Mouse (Mus musculus): ENCODE measurements around the gene Acvr1b. TPM values are rescaled to one million over a fixed set of nuclear protein-coding genes. Genes with fewer than 3 reads are reported as not detected.

Gene Acvr1b
- polyA plus RNA-seq, 1 experiment from 2014 or later, result 17.4 TPM

DNA sequence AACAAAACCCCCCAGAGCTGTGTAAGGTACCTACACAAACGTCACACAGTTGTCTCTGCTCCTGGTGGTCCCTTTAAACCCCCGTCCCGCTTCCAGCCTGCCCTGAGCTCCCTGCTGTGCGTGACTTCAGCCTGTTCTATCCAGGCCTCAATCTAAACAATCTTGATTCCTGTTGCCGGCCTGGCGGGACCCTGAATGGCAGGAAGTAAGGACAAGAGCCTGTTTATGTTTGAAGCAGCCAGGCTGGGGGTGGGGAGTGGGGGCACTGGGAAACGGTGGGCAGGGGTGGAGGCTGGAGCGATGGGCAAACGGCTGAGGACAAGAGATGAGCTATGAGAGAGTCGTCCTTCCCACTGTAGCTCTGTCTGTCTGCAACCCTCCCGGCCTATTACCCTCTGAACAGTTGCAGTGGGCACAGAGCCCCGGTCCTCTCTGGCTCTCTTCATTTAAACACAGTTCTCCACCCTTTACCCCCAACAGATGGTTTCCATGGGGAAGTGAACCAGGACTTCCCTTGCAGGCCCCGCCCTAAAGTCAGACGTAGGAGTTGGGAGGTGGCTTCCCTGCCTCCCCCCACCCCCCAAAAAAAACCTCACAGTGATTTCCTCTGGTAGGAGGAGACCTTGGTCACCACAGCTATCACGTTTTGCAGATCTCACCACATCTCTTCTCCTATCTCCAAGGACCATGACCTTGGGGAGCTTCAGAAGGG is 39.7 kb upstream of the Acvr1b start:
- Histone ChIP-seq H3K4me1 (ENCODE audit: control insufficient read depth, insufficient read depth, low read length) (peaks cover 4% of the 10 kb centered on the region), H3K4me3 (ENCODE audit: low read depth, low read length) (peak overlapping the region; percentile 18; the same call in 1 of the 2 replicates), H3K9ac (ENCODE audit: low read length) (no peak overlapping the region), H3K27me3 (ENCODE audit: control insufficient read depth, insufficient read depth, low read length) (peaks cover 14% of the 10 kb centered on the region), H3K4me2 (ENCODE audit: low read depth) (peak overlapping the region; percentile 12; the same call in 1 of the 2 replicates), H3K9me3 (ENCODE audit: control insufficient read depth, low read length) (no peaks in the 10 kb centered on the region), H3K27ac (ENCODE audit: low read depth, low read length) (0 out of 2 replicates have a peak overlapping the region, but pooled peaks have one; percentile 14), H3K36me3 (ENCODE audit: control insufficient read depth, insufficient read depth, low read length) (no peaks in the 10 kb centered on the region)
- 19% methylated on average over 15 of the region's 15 CpGs for WGBS
- peak; percentile 52 for DNase-seq (ENCODE audit: low spot score)
- ATAC-seq (ENCODE audit: insufficient read depth, low FRiP score, low TSS enrichment), result no peak

DNA sequence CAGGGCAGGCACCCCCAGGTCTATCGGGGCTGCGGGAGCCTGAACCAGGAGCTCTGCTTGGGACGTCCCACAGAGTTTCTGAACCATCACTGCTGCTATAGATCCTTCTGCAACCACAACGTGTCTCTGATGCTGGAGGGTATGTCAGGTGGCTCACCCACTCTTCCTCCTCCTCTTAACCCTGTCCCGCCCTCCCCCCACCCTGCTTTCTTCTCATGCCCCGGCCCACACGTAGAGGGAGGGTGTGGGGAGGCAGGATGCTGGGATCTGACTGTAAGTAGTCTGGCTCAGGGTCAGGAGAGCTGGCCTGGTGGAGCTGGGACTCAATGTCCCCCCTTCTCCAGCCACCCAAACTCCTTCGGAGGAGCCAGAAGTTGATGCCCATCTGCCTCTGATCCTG is 38.5 kb upstream of the Acvr1b start:
- H3K36me3 ChIP-seq (ENCODE audit: control insufficient read depth, insufficient read depth, low read length), result no peaks in the 10 kb centered on the region
- H3K27ac ChIP-seq (ENCODE audit: low read depth, low read length), result no peak overlapping the region
- ATAC-seq (ENCODE audit: insufficient read depth, low FRiP score, low TSS enrichment) (no peak), DNase-seq (ENCODE audit: low spot score) (no peak)
- H3K9me3 ChIP-seq (ENCODE audit: control insufficient read depth, low read length), result no peaks in the 10 kb centered on the region
- H3K9ac ChIP-seq (ENCODE audit: low read length), result no peak overlapping the region
- peak overlapping the region; percentile 12; the same call in 1 of the 2 replicates for H3K4me2 ChIP-seq (ENCODE audit: low read depth)
- WGBS, result 66% methylated on average over 8 of the region's 8 CpGs
- H3K27me3 ChIP-seq (ENCODE audit: control insufficient read depth, insufficient read depth, low read length), result peaks cover 3% of the 10 kb centered on the region
- peaks cover 17% of the 10 kb centered on the region for H3K4me1 ChIP-seq (ENCODE audit: control insufficient read depth, insufficient read depth, low read length)
- H3K4me3 ChIP-seq (ENCODE audit: low read depth, low read length), result no peak overlapping the region; the same call in 1 of the 2 replicates

DNA sequence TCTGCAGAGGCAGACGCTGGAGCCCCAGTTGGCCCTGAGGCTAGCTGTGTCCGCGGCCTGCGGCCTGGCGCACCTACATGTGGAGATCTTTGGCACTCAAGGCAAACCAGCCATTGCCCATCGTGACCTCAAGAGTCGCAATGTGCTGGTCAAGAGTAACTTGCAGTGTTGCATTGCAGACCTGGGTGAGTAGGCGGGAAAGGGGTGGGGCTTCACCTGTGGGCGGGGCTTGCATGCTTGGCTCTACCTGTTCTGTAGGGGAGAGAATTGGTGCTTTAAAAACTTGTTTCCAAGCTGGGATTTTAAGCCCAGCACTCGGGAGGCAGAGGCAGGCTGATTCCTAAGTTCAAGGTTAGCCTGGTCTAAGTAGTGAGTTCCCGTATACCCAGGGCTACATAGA is 36.4 kb upstream of the Acvr1b start:
- Histone ChIP-seq H3K4me2 (ENCODE audit: low read depth) (no peak overlapping the region), H3K4me3 (ENCODE audit: low read depth, low read length) (no peak overlapping the region), H3K36me3 (ENCODE audit: control insufficient read depth, insufficient read depth, low read length) (no peaks in the 10 kb centered on the region), H3K4me1 (ENCODE audit: control insufficient read depth, insufficient read depth, low read length) (peaks cover 23% of the 10 kb centered on the region), H3K9me3 (ENCODE audit: control insufficient read depth, low read length) (no peaks in the 10 kb centered on the region), H3K9ac (ENCODE audit: low read length) (no peak overlapping the region), H3K27ac (ENCODE audit: low read depth, low read length) (no peak overlapping the region), H3K27me3 (ENCODE audit: control insufficient read depth, insufficient read depth, low read length) (no peaks in the 10 kb centered on the region)
- ATAC-seq (ENCODE audit: insufficient read depth, low FRiP score, low TSS enrichment) (no peak), DNase-seq (ENCODE audit: low spot score) (no peak)
- WGBS, result 80% methylated on average over 11 of the region's 11 CpGs

DNA sequence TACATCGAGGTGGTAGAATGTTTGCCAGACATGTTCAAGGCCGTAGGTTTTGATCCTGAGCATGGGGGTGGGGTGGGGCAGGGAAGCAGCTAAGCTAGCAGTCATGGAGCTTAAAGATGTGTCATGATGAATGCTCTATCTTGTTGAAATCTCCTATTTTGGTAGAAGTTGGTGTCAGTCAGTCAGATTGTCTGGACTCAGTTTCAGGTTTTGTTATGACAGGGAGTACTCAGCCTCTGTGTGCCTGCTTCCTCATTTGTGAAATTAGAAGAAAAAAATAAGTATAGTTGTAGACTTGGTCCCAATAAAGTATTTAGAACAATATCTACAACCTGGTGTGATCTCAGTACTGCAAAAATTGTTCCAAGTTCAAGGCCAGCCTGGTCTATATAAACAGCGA is 35.2 kb upstream of the Acvr1b start:
- Histone ChIP-seq H3K4me1 (ENCODE audit: control insufficient read depth, insufficient read depth, low read length) (peaks cover 28% of the 10 kb centered on the region), H3K27me3 (ENCODE audit: control insufficient read depth, insufficient read depth, low read length) (no peaks in the 10 kb centered on the region), H3K4me2 (ENCODE audit: low read depth) (no peak overlapping the region), H3K9ac (ENCODE audit: low read length) (no peak overlapping the region), H3K9me3 (ENCODE audit: control insufficient read depth, low read length) (no peaks in the 10 kb centered on the region), H3K36me3 (ENCODE audit: control insufficient read depth, insufficient read depth, low read length) (no peaks in the 10 kb centered on the region), H3K4me3 (ENCODE audit: low read depth, low read length) (no peak overlapping the region), H3K27ac (ENCODE audit: low read depth, low read length) (no peak overlapping the region)
- ATAC-seq (ENCODE audit: insufficient read depth, low FRiP score, low TSS enrichment) (no peak), DNase-seq (ENCODE audit: low spot score) (no peak)
- 89% methylated on average over 3 of the region's 3 CpGs for WGBS

DNA sequence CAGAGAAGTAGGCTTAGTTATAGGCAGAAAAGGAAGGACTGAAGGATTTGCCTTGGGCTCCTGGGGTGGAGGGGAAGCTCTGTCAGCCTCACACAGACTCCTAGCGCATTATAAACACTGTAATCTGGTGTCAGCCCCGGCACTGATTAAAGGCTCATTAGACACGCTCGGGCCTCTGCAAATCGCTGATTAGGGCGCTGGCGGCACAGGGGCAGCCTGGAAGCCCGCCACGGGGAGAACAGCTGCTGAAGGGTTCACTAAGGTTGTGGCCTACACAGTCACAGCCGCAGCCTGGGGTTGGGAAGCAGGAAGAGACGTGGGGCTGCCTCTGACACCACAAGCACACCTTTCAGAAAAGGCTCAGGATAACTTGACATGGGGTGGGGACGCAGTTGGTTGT is 34.0 kb upstream of the Acvr1b start:
- Histone ChIP-seq H3K9ac (ENCODE audit: low read length) (no peak overlapping the region), H3K27me3 (ENCODE audit: control insufficient read depth, insufficient read depth, low read length) (no peaks in the 10 kb centered on the region), H3K4me3 (ENCODE audit: low read depth, low read length) (no peak overlapping the region), H3K9me3 (ENCODE audit: control insufficient read depth, low read length) (no peaks in the 10 kb centered on the region), H3K27ac (ENCODE audit: low read depth, low read length) (no peak overlapping the region), H3K36me3 (ENCODE audit: control insufficient read depth, insufficient read depth, low read length) (no peaks in the 10 kb centered on the region), H3K4me2 (ENCODE audit: low read depth) (no peak overlapping the region), H3K4me1 (ENCODE audit: control insufficient read depth, insufficient read depth, low read length) (peaks cover 24% of the 10 kb centered on the region)
- 16% methylated on average over 12 of the region's 12 CpGs for WGBS
- no peak for ATAC-seq (ENCODE audit: insufficient read depth, low FRiP score, low TSS enrichment)
- peak; percentile 52 for DNase-seq (ENCODE audit: low spot score)

DNA sequence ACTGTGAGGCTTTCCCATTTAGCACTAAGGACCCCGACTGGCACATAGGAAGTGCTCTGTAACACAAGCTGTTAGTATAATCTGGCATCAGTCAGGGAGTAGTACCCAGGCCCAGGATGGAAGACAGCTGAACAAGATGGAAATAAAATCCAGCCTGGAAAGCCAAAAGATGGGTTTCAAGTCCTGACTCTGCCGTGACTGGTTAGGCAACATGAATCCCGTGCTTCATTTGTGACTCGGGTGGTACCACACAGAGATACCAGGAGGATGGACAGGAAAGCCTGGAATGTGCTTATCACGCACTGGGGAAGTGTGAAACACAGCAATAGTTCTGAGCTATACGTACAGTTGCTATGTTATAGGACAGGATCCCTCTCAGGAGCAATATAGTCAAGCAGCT is 33.3 kb upstream of the Acvr1b start:
- peaks cover 25% of the 10 kb centered on the region for H3K4me1 ChIP-seq (ENCODE audit: control insufficient read depth, insufficient read depth, low read length)
- H3K27me3 ChIP-seq (ENCODE audit: control insufficient read depth, insufficient read depth, low read length), result no peaks in the 10 kb centered on the region
- ATAC-seq (ENCODE audit: insufficient read depth, low FRiP score, low TSS enrichment), result no peak
- DNase-seq (ENCODE audit: low spot score), result no peak
- no peak overlapping the region for H3K27ac ChIP-seq (ENCODE audit: low read depth, low read length)
- no peak overlapping the region for H3K4me3 ChIP-seq (ENCODE audit: low read depth, low read length)
- no peak overlapping the region for H3K9ac ChIP-seq (ENCODE audit: low read length)
- H3K4me2 ChIP-seq (ENCODE audit: low read depth), result no peak overlapping the region
- H3K36me3 ChIP-seq (ENCODE audit: control insufficient read depth, insufficient read depth, low read length), result no peaks in the 10 kb centered on the region
- H3K9me3 ChIP-seq (ENCODE audit: control insufficient read depth, low read length), result no peaks in the 10 kb centered on the region
- WGBS, result 65% methylated on average over 6 of the region's 6 CpGs

DNA sequence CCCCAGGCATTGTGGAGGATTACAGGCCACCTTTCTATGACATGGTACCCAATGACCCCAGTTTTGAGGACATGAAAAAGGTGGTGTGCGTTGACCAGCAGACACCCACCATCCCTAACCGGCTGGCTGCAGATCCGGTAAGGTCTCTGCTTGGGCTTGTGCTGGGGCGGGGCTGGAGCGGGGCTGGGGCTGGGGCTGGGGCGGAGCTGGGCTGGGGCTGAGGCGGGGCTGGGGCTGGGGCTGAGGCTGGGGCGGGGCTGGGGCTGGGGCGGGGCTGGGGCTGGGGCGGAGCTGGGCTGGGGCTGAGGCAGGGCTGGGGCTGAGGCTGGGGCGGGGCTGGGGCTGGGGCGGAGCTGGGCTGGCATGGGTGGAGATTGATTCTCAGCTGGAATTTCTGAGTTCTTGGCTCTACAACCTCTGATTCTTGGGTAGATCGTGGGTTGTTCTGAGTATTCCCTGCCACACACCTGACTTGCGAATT is 32.8 kb upstream of the Acvr1b start:
- H3K4me1 ChIP-seq (ENCODE audit: control insufficient read depth, insufficient read depth, low read length), result peaks cover 27% of the 10 kb centered on the region
- H3K27me3 ChIP-seq (ENCODE audit: control insufficient read depth, insufficient read depth, low read length), result no peaks in the 10 kb centered on the region
- no peak overlapping the region for H3K27ac ChIP-seq (ENCODE audit: low read depth, low read length)
- ATAC-seq (ENCODE audit: insufficient read depth, low FRiP score, low TSS enrichment) (peak; percentile 59), DNase-seq (ENCODE audit: low spot score) (peak; percentile 58)
- no peaks in the 10 kb centered on the region for H3K36me3 ChIP-seq (ENCODE audit: control insufficient read depth, insufficient read depth, low read length)
- no peak overlapping the region for H3K4me2 ChIP-seq (ENCODE audit: low read depth)
- no peak overlapping the region for H3K9ac ChIP-seq (ENCODE audit: low read length)
- H3K9me3 ChIP-seq (ENCODE audit: control insufficient read depth, low read length), result no peaks in the 10 kb centered on the region
- 2% methylated on average over 12 of the region's 14 CpGs for WGBS
- no peak overlapping the region for H3K4me3 ChIP-seq (ENCODE audit: low read depth, low read length)

DNA sequence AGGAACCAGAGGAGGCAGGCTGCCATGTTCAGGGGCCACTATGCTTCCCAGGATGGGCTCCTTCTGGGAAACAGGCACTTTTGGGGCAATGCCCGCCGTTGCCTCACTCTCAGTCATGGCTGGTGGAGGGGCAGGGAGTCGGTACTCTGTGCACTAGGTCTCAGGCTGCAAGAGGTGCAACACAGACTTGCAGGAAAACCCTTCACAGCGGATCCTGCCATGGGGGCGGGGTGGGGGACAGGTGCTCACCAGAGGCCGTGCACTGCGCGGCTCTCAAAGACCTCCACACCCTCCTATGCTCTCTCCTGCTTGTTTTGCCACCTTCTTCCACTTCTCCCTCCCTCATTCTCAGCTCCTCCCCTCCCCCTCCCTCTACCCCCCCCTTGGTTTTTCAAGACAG is 31.2 kb upstream of the Acvr1b start:
- H3K9me3 ChIP-seq (ENCODE audit: control insufficient read depth, low read length), result no peaks in the 10 kb centered on the region
- no peak overlapping the region for H3K9ac ChIP-seq (ENCODE audit: low read length)
- no peak overlapping the region for H3K27ac ChIP-seq (ENCODE audit: low read depth, low read length)
- peaks cover 27% of the 10 kb centered on the region for H3K4me1 ChIP-seq (ENCODE audit: control insufficient read depth, insufficient read depth, low read length)
- no peak for DNase-seq (ENCODE audit: low spot score)
- no peak overlapping the region for H3K4me2 ChIP-seq (ENCODE audit: low read depth)
- ATAC-seq (ENCODE audit: insufficient read depth, low FRiP score, low TSS enrichment), result no peak
- H3K4me3 ChIP-seq (ENCODE audit: low read depth, low read length), result no peak overlapping the region
- no peaks in the 10 kb centered on the region for H3K36me3 ChIP-seq (ENCODE audit: control insufficient read depth, insufficient read depth, low read length)
- H3K27me3 ChIP-seq (ENCODE audit: control insufficient read depth, insufficient read depth, low read length), result no peaks in the 10 kb centered on the region
- 51% methylated on average over 8 of the region's 8 CpGs for WGBS

DNA sequence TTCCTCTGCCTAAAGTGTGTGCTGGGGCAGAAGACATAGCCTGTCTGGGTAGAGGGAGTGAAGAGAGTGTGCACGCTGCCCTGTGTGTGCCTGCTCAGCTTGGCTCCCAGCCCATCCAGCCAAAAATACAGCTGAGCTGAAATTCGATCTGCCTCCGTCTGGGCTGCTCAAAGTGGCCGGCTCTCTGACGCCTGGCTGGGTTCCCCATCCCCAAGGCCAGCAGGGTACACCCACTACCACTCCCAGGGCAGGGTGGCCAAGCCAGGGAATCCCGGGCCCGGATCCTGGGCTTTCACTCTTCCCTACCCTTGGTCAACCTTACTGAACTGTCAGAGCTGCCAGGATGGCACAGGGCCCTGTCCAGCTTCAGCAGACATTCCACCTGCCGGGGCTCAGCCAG is 30.4 kb upstream of the Acvr1b start:
- 13% methylated on average over 8 of the region's 8 CpGs for WGBS
- H3K27me3 ChIP-seq (ENCODE audit: control insufficient read depth, insufficient read depth, low read length), result no peaks in the 10 kb centered on the region
- no peak overlapping the region for H3K4me2 ChIP-seq (ENCODE audit: low read depth)
- H3K9ac ChIP-seq (ENCODE audit: low read length), result peak overlapping the region; percentile 4; the same call in 1 of the 2 replicates
- no peak overlapping the region for H3K4me3 ChIP-seq (ENCODE audit: low read depth, low read length)
- DNase-seq (ENCODE audit: low spot score) (no peak), ATAC-seq (ENCODE audit: insufficient read depth, low FRiP score, low TSS enrichment) (no peak)
- peaks cover 27% of the 10 kb centered on the region for H3K4me1 ChIP-seq (ENCODE audit: control insufficient read depth, insufficient read depth, low read length)
- no peaks in the 10 kb centered on the region for H3K9me3 ChIP-seq (ENCODE audit: control insufficient read depth, low read length)
- H3K36me3 ChIP-seq (ENCODE audit: control insufficient read depth, insufficient read depth, low read length), result no peaks in the 10 kb centered on the region
- no peak overlapping the region for H3K27ac ChIP-seq (ENCODE audit: low read depth, low read length)
